Mouse (Mus musculus) ES-E14 (cell line): ENCODE data around the gene Sars2.

ENCODE experiments used
- CHD2 ChIP-seq: IDR thresholded peaks from 2 replicates; pipeline ENCODE4 v1.6.1; 2014; ENCODE audit warnings: mild to moderate bottlenecking, low read depth, low read length, inconsistent platforms
- HCFC1 ChIP-seq: IDR thresholded peaks from 2 replicates; pipeline ENCODE4 v1.6.1; 2012; ENCODE audit warnings: low read length, inconsistent platforms, borderline replicate concordance; ENCODE audit not compliant: insufficient read depth
- MAFK ChIP-seq: IDR thresholded peaks from 2 replicates; pipeline ENCODE4 v1.6.1; 2014; ENCODE audit warnings: mild to moderate bottlenecking, low read depth, low read length, inconsistent platforms; ENCODE audit not compliant: insufficient read depth
- ZC3H11A ChIP-seq: IDR thresholded peaks from 2 replicates; pipeline ENCODE4 v1.6.1; 2012; ENCODE audit warnings: low read depth, mild to moderate bottlenecking, inconsistent platforms, low read length, borderline replicate concordance
- ZNF384 ChIP-seq: IDR thresholded peaks from 2 replicates; pipeline ENCODE4 v1.6.1; 2012; ENCODE audit warnings: low read depth, low read length, inconsistent platforms

GRCm38 (mm10) chr7:28793834-28794233 is 52.0 kb downstream of the Sars2 start:
- no peak for TF ChIP-seq ZNF384
- TF ChIP-seq CHD2 = no peak
- TF ChIP-seq MAFK = no peak
- TF ChIP-seq ZC3H11A = no peak
- TF ChIP-seq HCFC1 = no peak
